Mouse (Mus musculus) MEL (cell line): ENCODE measurements at regions not wholly inside any gene's neighbourhood (a gene's known extent, or its start where the extent isn't known, plus 50 kb on each side); places are given as distances from the start of the nearest gene placed in this dataset.

Experiments used
- DNase-seq: peaks from one replicate; pipeline ENCODE4 v3.0.0; 2011; ENCODE audit warnings: low read depth, low spot score
- H3K27ac ChIP-seq: 2 replicates; pipeline ENCODE4 v1.5.1; 2012; ENCODE audit warnings: low read depth, mild to moderate bottlenecking, control low read depth, low read length, moderate library complexity; ENCODE audit not compliant: control insufficient read depth
- H3K27me3 ChIP-seq, 2 experiments: fragments of 150-350 bp in 1 of 2; sonication (generic) in 1 of 2; 2 replicates each; pipeline ENCODE4 v1.6.1; 2012; ENCODE audit warnings: low read length in 2 of 2, mild to moderate bottlenecking in 2 of 2, improper control_type of control experiment in 1 of 2, moderate library complexity in 1 of 2; ENCODE audit not compliant: insufficient read depth in 2 of 2, control insufficient read depth in 1 of 2
- H3K36me3 ChIP-seq, 2 experiments: 2 replicates each; pipeline ENCODE4 v1.6.1; 2012 to 2014; ENCODE audit warnings: low read length in 2 of 2, improper control_type of control experiment in 1 of 2, inconsistent platforms in 1 of 2, mild to moderate bottlenecking in 1 of 2; ENCODE audit not compliant: insufficient read depth in 2 of 2, control insufficient read depth in 1 of 2
- H3K4me1 ChIP-seq, 2 experiments: fragments of 150-350 bp in 1 of 2; sonication (generic) in 1 of 2; 2 replicates each; pipeline ENCODE4 v1.6.1; 2012; ENCODE audit warnings: low read length in 2 of 2, improper control_type of control experiment in 1 of 2, mild to moderate bottlenecking in 1 of 2; ENCODE audit not compliant: insufficient read depth in 2 of 2, control insufficient read depth in 1 of 2
- H3K4me3 ChIP-seq, 2 experiments: fragments of 150-350 bp in 1 of 2; sonication (generic) in 1 of 2; 2 replicates each; pipeline ENCODE4 v1.5.1; 2012; ENCODE audit warnings: low read depth in 2 of 2, low read length in 2 of 2, mild to moderate bottlenecking in 2 of 2, moderate library complexity in 2 of 2, control low read depth in 1 of 2, improper control_type of control experiment in 1 of 2; ENCODE audit not compliant: control insufficient read depth in 1 of 2, insufficient read depth in 1 of 2
- H3K79me2 ChIP-seq: 2 replicates; pipeline ENCODE4 v1.6.1; 2012; ENCODE audit warnings: mild to moderate bottlenecking, low read length, moderate library complexity; ENCODE audit not compliant: control insufficient read depth, poor library complexity, insufficient read depth
- H3K9ac ChIP-seq: 2 replicates; pipeline ENCODE4 v1.6.1; 2012; ENCODE audit warnings: low read depth, mild to moderate bottlenecking, control low read depth, low read length, moderate library complexity; ENCODE audit not compliant: control insufficient read depth, poor library complexity, severe bottlenecking
- H3K9me3 ChIP-seq: fragments of 150-350 bp; sonication (generic); replicated peaks from 2 replicates; pipeline ENCODE4 v1.6.1; 2012; ENCODE audit warnings: mild to moderate bottlenecking, low read length, improper control_type of control experiment, moderate library complexity; ENCODE audit not compliant: insufficient read depth
- ELF1 ChIP-seq: IDR thresholded peaks from 2 replicates; pipeline ENCODE4 v1.6.1; 2014; ENCODE audit warnings: low read depth, mild to moderate bottlenecking, inconsistent platforms, low read length, improper control_type of control experiment, moderate library complexity
- EP300 ChIP-seq, 2 experiments: IDR thresholded peaks; 2 replicates each; pipeline ENCODE4 v1.6.1; 2011; ENCODE audit warnings: improper control_type of control experiment in 2 of 2, low read length in 2 of 2, low read depth in 1 of 2, mild to moderate bottlenecking in 1 of 2
- GABPA ChIP-seq: IDR thresholded peaks from 2 replicates; pipeline ENCODE4 v1.6.1; 2012; ENCODE audit warnings: low read depth, mild to moderate bottlenecking, inconsistent platforms, low read length, improper control_type of control experiment, moderate library complexity
- GATA1 ChIP-seq: IDR thresholded peaks from 2 replicates; pipeline ENCODE4 v1.6.1; 2011; ENCODE audit warnings: low read depth, low read length, improper control_type of control experiment
- HCFC1 ChIP-seq: IDR thresholded peaks from 2 replicates; pipeline ENCODE4 v1.6.1; 2012; ENCODE audit warnings: low read depth, mild to moderate bottlenecking, inconsistent platforms, low read length, improper control_type of control experiment, moderate library complexity
- MEF2A ChIP-seq: IDR thresholded peaks from 2 replicates; pipeline ENCODE4 v1.6.1; 2014; ENCODE audit warnings: low read depth, mild to moderate bottlenecking, inconsistent platforms, low read length, improper control_type of control experiment; ENCODE audit not compliant: poor library complexity, insufficient replicate concordance, severe bottlenecking; ENCODE audit errors: extremely low read depth
- MXI1 ChIP-seq: IDR thresholded peaks from 2 replicates; pipeline ENCODE4 v1.6.1; 2011; ENCODE audit warnings: mild to moderate bottlenecking, low read depth, low read length, improper control_type of control experiment
- NELFE ChIP-seq: IDR thresholded peaks from 2 replicates; pipeline ENCODE4 v1.6.1; 2011; ENCODE audit warnings: low read depth, low read length, improper control_type of control experiment
- NRF1 ChIP-seq: IDR thresholded peaks from 2 replicates; pipeline ENCODE4 v1.6.1; 2014; ENCODE audit warnings: low read depth, mild to moderate bottlenecking, inconsistent platforms, low read length, improper control_type of control experiment, moderate library complexity; ENCODE audit not compliant: poor library complexity, insufficient read depth, severe bottlenecking
- POLR2AphosphoS2 ChIP-seq: IDR thresholded peaks from 2 replicates; pipeline ENCODE4 v1.6.1; 2011; ENCODE audit warnings: low read length, improper control_type of control experiment
- POLR2AphosphoS5 ChIP-seq: IDR thresholded peaks from 2 replicates; pipeline ENCODE4 v1.6.1; 2012; ENCODE audit warnings: low read depth, borderline replicate concordance, mild to moderate bottlenecking, inconsistent platforms, low read length, moderate library complexity, mixed read lengths
- RCOR1 ChIP-seq: IDR thresholded peaks from 2 replicates; pipeline ENCODE4 v1.6.1; 2012; ENCODE audit warnings: low read depth, mild to moderate bottlenecking, inconsistent platforms, low read length, improper control_type of control experiment
- SMC3 ChIP-seq: IDR thresholded peaks from 2 replicates; pipeline ENCODE4 v1.6.1; 2011; ENCODE audit warnings: low read depth, low read length, improper control_type of control experiment
- USF1 ChIP-seq: IDR thresholded peaks from 2 replicates; pipeline ENCODE4 v1.6.1; 2014; ENCODE audit warnings: low read depth, mild to moderate bottlenecking, inconsistent platforms, low read length, improper control_type of control experiment, moderate library complexity
- ZKSCAN1 ChIP-seq: IDR thresholded peaks from 2 replicates; pipeline ENCODE4 v1.6.1; 2012; ENCODE audit warnings: low read depth, mild to moderate bottlenecking, inconsistent platforms, low read length, improper control_type of control experiment, moderate library complexity
- ZNF384 ChIP-seq: IDR thresholded peaks from 2 replicates; pipeline ENCODE4 v1.6.1; 2012; ENCODE audit warnings: low read depth, mild to moderate bottlenecking, inconsistent platforms, low read length, improper control_type of control experiment

DNA sequence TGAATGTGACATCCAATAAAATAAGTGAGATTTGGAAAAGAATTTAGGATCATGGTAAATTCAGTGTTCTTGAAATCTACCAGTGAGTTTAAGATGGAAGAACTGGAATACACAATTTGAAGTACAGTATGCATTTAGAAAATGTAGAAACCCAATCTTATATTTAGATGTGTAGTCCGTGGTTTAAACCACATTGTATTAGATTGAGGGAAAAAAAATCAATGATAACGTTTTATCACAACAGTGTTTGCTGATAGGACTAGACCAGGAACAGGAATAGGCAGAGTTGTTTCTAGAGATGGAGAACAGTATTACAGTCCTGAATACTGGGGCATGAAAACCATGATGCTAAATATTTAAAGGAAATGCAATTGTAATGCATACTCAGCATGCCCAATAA is 402.2 kb upstream of the Cdh9 start:
- Histone ChIP-seq H3K4me3 (no peak overlapping the region), H3K79me2 (no peaks in the 10 kb centered on the region), H3K9me3 (no peaks in the 10 kb centered on the region), H3K27me3 (no peaks in the 10 kb centered on the region), H3K4me1 (no peaks in the 10 kb centered on the region), H3K27ac (no peak overlapping the region), H3K9ac (no peak overlapping the region), H3K36me3 (no peaks in the 10 kb centered on the region)
- DNase-seq: no peak
- TF ChIP-seq ELF1 (no peak), POLR2AphosphoS5 (no peak), NELFE (no peak), MEF2A (no peak), MXI1 (no peak), NRF1 (no peak), ZNF384 (no peak), ZKSCAN1 (no peak), SMC3 (no peak), USF1 (no peak), HCFC1 (no peak), EP300 (IDR thresholded peaks at IDR 0.05; ENCODE audit: low read depth in 1 of 2, low read length in 2 of 2) (0 out of 4 replicates have a peak, but pooled peaks of 1 of the 2 experiments have one; percentile 7), GATA1 (peak; percentile 60), RCOR1 (peak; percentile 50), POLR2AphosphoS2 (no peak), GABPA (no peak)
